Mouse (Mus musculus): ENCODE measurements at regions not wholly inside any gene's neighbourhood (a gene's known extent, or its start where the extent isn't known, plus 50 kb on each side); places are given as distances from the start of the nearest gene placed in this dataset.
A peak's percentile ranks its signal among the peaks of the same experiment; 100 is the strongest.

GRCm38 (mm10) chr1:47854372-47854771, 961.7 kb upstream of the Slc39a10 start:
- DNase-seq (ENCODE audit: low spot score): no peak

GRCm38 (mm10) chr1:47853911-47854310, 961.3 kb upstream of the Slc39a10 start:
- DNase-seq (ENCODE audit: low spot score): no peak

GRCm38 (mm10) chr1:47840811-47841210, 948.2 kb upstream of the Slc39a10 start:
- DNase-seq (ENCODE audit: low spot score): no peak

GRCm38 (mm10) chr1:47834072-47834471, 941.4 kb upstream of the Slc39a10 start:
- DNase-seq (ENCODE audit: low spot score): no peak

- no peak for DNase-seq (ENCODE audit: low spot score)
Observed at GRCm38 (mm10) chr1:47827206-47827605, 934.6 kb upstream of the Slc39a10 start.

GRCm38 (mm10) chr1:47809508-47809907, 916.9 kb upstream of the Slc39a10 start:
- peak; percentile 27 for DNase-seq (ENCODE audit: low spot score)

- no peak for DNase-seq (ENCODE audit: low spot score)
Observed at GRCm38 (mm10) chr1:47794763-47795162, 902.1 kb upstream of the Slc39a10 start.

Measured in layer of hippocampus, adult 9-10 months (tissue).